Mouse (Mus musculus) midbrain, embryonic 12.5 days (tissue): ENCODE results near the gene Fbxw7. TPM values are rescaled to one million over a fixed set of nuclear protein-coding genes. Genes with fewer than 3 reads are reported as not detected.

Experiments used
- ATAC-seq: fragments of 200-750 bp; cut with Nextera tagmentation; 2 replicates; pipeline ENCODE4 v1.8.0; 2017; ENCODE audit warnings: low read depth, moderate TSS enrichment, moderate library complexity; ENCODE audit not compliant: low FRiP score
- H3K27ac ChIP-seq: fragments of 300-500 bp; sonication (generic); replicated peaks from 2 replicates; pipeline ENCODE4 v1.5.1; 2016; ENCODE audit warnings: mild to moderate bottlenecking
- H3K27me3 ChIP-seq: fragments of 300-500 bp; sonication (generic); 2 replicates; pipeline ENCODE4 v1.6.1; 2016; ENCODE audit warnings: mild to moderate bottlenecking
- H3K36me3 ChIP-seq: fragments of 300-500 bp; sonication (generic); 2 replicates; pipeline ENCODE4 v1.6.1; 2016
- H3K4me1 ChIP-seq: fragments of 300-500 bp; sonication (generic); 2 replicates; pipeline ENCODE4 v1.6.1; 2016
- H3K4me2 ChIP-seq: fragments of 300-500 bp; sonication (generic); replicated peaks from 2 replicates; pipeline ENCODE4 v1.6.1; 2016; ENCODE audit warnings: mild to moderate bottlenecking, moderate library complexity
- H3K4me3 ChIP-seq: fragments of 300-500 bp; sonication (generic); 2 replicates; pipeline ENCODE4 v1.5.1; 2016; ENCODE audit warnings: mild to moderate bottlenecking
- H3K9ac ChIP-seq: fragments of 300-500 bp; sonication (generic); replicated peaks from 2 replicates; pipeline ENCODE4 v1.6.1; 2016; ENCODE audit warnings: mild to moderate bottlenecking, moderate library complexity
- H3K9me3 ChIP-seq: fragments of 300-500 bp; sonication (generic); 2 replicates; pipeline ENCODE4 v1.6.1; 2016; ENCODE audit warnings: mild to moderate bottlenecking
- WGBS: fragments of 180-500 bp; shearing (Covaris S2); methylation state at CpG from one replicate; pipeline ENCODE4 v1.1.7; 2016; 5-methylcytosine and 5-hydroxymethylcytosine counted together
- polyA plus RNA-seq: library from polyadenylated mRNA; unstranded; fragments of >200 nt; fragmentation: Nextera tagmentation; extraction: Ambion mirVana; gene quantifications from 2 replicates; pipeline ENCODE4 v1.2.1, GENCODE M21; 2016

Fbxw7 gene
- polyA plus RNA-seq, 1 experiment from 2014 or later = 16.3 TPM

- WGBS = 51% methylated on average over 4 of the region's 4 CpGs
Measured at GRCm38 (mm10) chr3:84955857-84956256, 140.8 kb downstream of the Fbxw7 start.

GRCm38 (mm10) chr3:84965156-84965555 is 150.1 kb downstream of the Fbxw7 start:
- Histone ChIP-seq H3K4me2 (no peak overlapping the region), H3K36me3 (peaks cover 32% of the 10 kb centered on the region), H3K4me1 (no peaks in the 10 kb centered on the region), H3K9ac (no peak overlapping the region), H3K4me3 (no peak overlapping the region), H3K9me3 (no peaks in the 10 kb centered on the region), H3K27ac (no peak overlapping the region), H3K27me3 (no peaks in the 10 kb centered on the region)
- 93% methylated on average over 5 of the region's 5 CpGs for WGBS
- no peak for ATAC-seq

More at GRCm38 (mm10) chr3:84955857-84956256, 140.8 kb downstream of the Fbxw7 start:
- Histone ChIP-seq H3K9me3 (no peaks in the 10 kb centered on the region), H3K4me2 (no peak overlapping the region), H3K9ac (no peak overlapping the region), H3K4me3 (no peak overlapping the region), H3K36me3 (peaks cover 9% of the 10 kb centered on the region), H3K27ac (no peak overlapping the region), H3K27me3 (no peaks in the 10 kb centered on the region), H3K4me1 (peaks cover 10% of the 10 kb centered on the region; the same call in 1 of the 2 replicates)
- no peak for ATAC-seq

GRCm38 (mm10) chr3:84967364-84967763 is 152.3 kb downstream of the Fbxw7 start:
- H3K4me3 ChIP-seq = no peak overlapping the region
- H3K27me3 ChIP-seq = no peaks in the 10 kb centered on the region
- H3K4me1 ChIP-seq = no peaks in the 10 kb centered on the region
- 96% methylated on average over 4 of the region's 4 CpGs for WGBS
- no peak overlapping the region for H3K9ac ChIP-seq
- H3K4me2 ChIP-seq = no peak overlapping the region
- H3K36me3 ChIP-seq = peaks cover 39% of the 10 kb centered on the region
- ATAC-seq = no peak
- no peak overlapping the region for H3K27ac ChIP-seq
- H3K9me3 ChIP-seq = no peaks in the 10 kb centered on the region

- H3K9ac ChIP-seq = no peak overlapping the region
- H3K4me1 ChIP-seq = no peaks in the 10 kb centered on the region
- no peak overlapping the region for H3K27ac ChIP-seq
- 85% methylated on average over 5 of the region's 5 CpGs for WGBS
- no peak for ATAC-seq
- H3K36me3 ChIP-seq = peaks cover 50% of the 10 kb centered on the region
- no peaks in the 10 kb centered on the region for H3K27me3 ChIP-seq
- no peak overlapping the region for H3K4me2 ChIP-seq
- no peaks in the 10 kb centered on the region for H3K9me3 ChIP-seq
- H3K4me3 ChIP-seq = no peak overlapping the region
Measured at GRCm38 (mm10) chr3:84971561-84971960, 156.5 kb downstream of the Fbxw7 start.

GRCm38 (mm10) chr3:84972881-84973280 is 157.8 kb downstream of the Fbxw7 start:
- WGBS = 88% methylated on average over 2 of the region's 2 CpGs

GRCm38 (mm10) chr3:84974193-84974592 is 159.1 kb downstream of the Fbxw7 start:
- Histone ChIP-seq H3K9me3 (no peaks in the 10 kb centered on the region), H3K9ac (no peak overlapping the region), H3K27ac (no peak overlapping the region), H3K4me2 (no peak overlapping the region), H3K4me3 (no peak overlapping the region), H3K36me3 (peaks cover 46% of the 10 kb centered on the region), H3K4me1 (no peaks in the 10 kb centered on the region; the same call in 1 of the 2 replicates), H3K27me3 (no peaks in the 10 kb centered on the region)
- WGBS = 86% methylated on average over 9 of the region's 9 CpGs
- ATAC-seq = no peak

More at GRCm38 (mm10) chr3:84972881-84973280, 157.8 kb downstream of the Fbxw7 start:
- Histone ChIP-seq H3K9ac (no peak overlapping the region), H3K4me2 (no peak overlapping the region), H3K4me3 (no peak overlapping the region), H3K9me3 (no peaks in the 10 kb centered on the region), H3K27me3 (no peaks in the 10 kb centered on the region), H3K36me3 (peaks cover 50% of the 10 kb centered on the region), H3K4me1 (no peaks in the 10 kb centered on the region; the same call in 1 of the 2 replicates), H3K27ac (no peak overlapping the region)
- no peak for ATAC-seq

GRCm38 (mm10) chr3:84978676-84979075 is 163.6 kb downstream of the Fbxw7 start:
- no peak for ATAC-seq
- Histone ChIP-seq H3K9me3 (no peaks in the 10 kb centered on the region), H3K4me2 (no peak overlapping the region), H3K27ac (no peak overlapping the region), H3K4me1 (no peaks in the 10 kb centered on the region; the same call in 1 of the 2 replicates), H3K9ac (no peak overlapping the region), H3K27me3 (no peaks in the 10 kb centered on the region), H3K4me3 (no peak overlapping the region), H3K36me3 (peaks cover 26% of the 10 kb centered on the region)
- 89% methylated on average over 11 of the region's 11 CpGs for WGBS

- 97% methylated on average over 2 of the region's 2 CpGs for WGBS
- Histone ChIP-seq H3K4me1 (no peaks in the 10 kb centered on the region; the same call in 1 of the 2 replicates), H3K9ac (no peak overlapping the region), H3K27me3 (no peaks in the 10 kb centered on the region), H3K4me3 (no peak overlapping the region), H3K4me2 (no peak overlapping the region), H3K36me3 (peaks cover 23% of the 10 kb centered on the region), H3K9me3 (no peaks in the 10 kb centered on the region), H3K27ac (no peak overlapping the region)
- no peak for ATAC-seq
Measured at GRCm38 (mm10) chr3:84980158-84980557, 165.1 kb downstream of the Fbxw7 start.

GRCm38 (mm10) chr3:84982688-84983087 is 167.6 kb downstream of the Fbxw7 start:
- WGBS = 79% methylated on average over 4 of the region's 4 CpGs
- ATAC-seq = no peak

GRCm38 (mm10) chr3:84985121-84985625 is 170.1 kb downstream of the Fbxw7 start:
- H3K27me3 ChIP-seq = no peaks in the 10 kb centered on the region

More at GRCm38 (mm10) chr3:84982688-84983087, 167.6 kb downstream of the Fbxw7 start:
- H3K27me3 ChIP-seq = no peaks in the 10 kb centered on the region
- H3K27ac ChIP-seq = no peak overlapping the region
- no peak overlapping the region for H3K9ac ChIP-seq
- no peak overlapping the region for H3K4me2 ChIP-seq
- H3K4me1 ChIP-seq = no peaks in the 10 kb centered on the region
- H3K9me3 ChIP-seq = no peaks in the 10 kb centered on the region
- H3K4me3 ChIP-seq = no peak overlapping the region
- peaks cover 9% of the 10 kb centered on the region for H3K36me3 ChIP-seq

GRCm38 (mm10) chr3:84988880-84989279 is 173.8 kb downstream of the Fbxw7 start:
- WGBS = 87% methylated on average over 4 of the region's 4 CpGs
- no peak overlapping the region for H3K9ac ChIP-seq
- no peaks in the 10 kb centered on the region for H3K36me3 ChIP-seq
- H3K9me3 ChIP-seq = no peaks in the 10 kb centered on the region
- H3K4me2 ChIP-seq = no peak overlapping the region
- no peak for ATAC-seq
- H3K4me3 ChIP-seq = no peak overlapping the region
- H3K27ac ChIP-seq = no peak overlapping the region
- H3K4me1 ChIP-seq = no peaks in the 10 kb centered on the region
- no peaks in the 10 kb centered on the region for H3K27me3 ChIP-seq

More at GRCm38 (mm10) chr3:84985121-84985625, 170.1 kb downstream of the Fbxw7 start:
- H3K4me2 ChIP-seq = no peak overlapping the region
- H3K4me3 ChIP-seq = no peak overlapping the region
- H3K36me3 ChIP-seq = no peaks in the 10 kb centered on the region
- 90% methylated on average over 8 of the region's 8 CpGs for WGBS
- no peak for ATAC-seq
- no peak overlapping the region for H3K27ac ChIP-seq
- H3K9me3 ChIP-seq = no peaks in the 10 kb centered on the region
- no peaks in the 10 kb centered on the region for H3K4me1 ChIP-seq
- H3K9ac ChIP-seq = no peak overlapping the region

- no peak overlapping the region for H3K9ac ChIP-seq
- 89% methylated on average over 2 of the region's 2 CpGs for WGBS
- H3K4me1 ChIP-seq = no peaks in the 10 kb centered on the region
- no peak for ATAC-seq
- H3K27me3 ChIP-seq = no peaks in the 10 kb centered on the region
- H3K27ac ChIP-seq = no peak overlapping the region
- no peak overlapping the region for H3K4me3 ChIP-seq
- H3K36me3 ChIP-seq = no peaks in the 10 kb centered on the region
- H3K4me2 ChIP-seq = no peak overlapping the region
- no peaks in the 10 kb centered on the region for H3K9me3 ChIP-seq
Measured at GRCm38 (mm10) chr3:85005257-85005656, 190.2 kb downstream of the Fbxw7 start.

GRCm38 (mm10) chr3:85012889-85013288 is 197.8 kb downstream of the Fbxw7 start:
- H3K9me3 ChIP-seq = no peaks in the 10 kb centered on the region
- no peak overlapping the region for H3K4me2 ChIP-seq
- H3K4me1 ChIP-seq = no peaks in the 10 kb centered on the region
- WGBS = 85% methylated on average over 6 of the region's 6 CpGs
- no peak overlapping the region for H3K9ac ChIP-seq
- H3K27me3 ChIP-seq = no peaks in the 10 kb centered on the region
- H3K36me3 ChIP-seq = no peaks in the 10 kb centered on the region
- H3K4me3 ChIP-seq = no peak overlapping the region
- no peak overlapping the region for H3K27ac ChIP-seq
- no peak for ATAC-seq
